Mouse (Mus musculus) CH12.LX (cell line): Measurements from ENCODE around the gene Retreg3.

Source experiments
- CHD1 ChIP-seq: IDR thresholded peaks from 2 replicates; pipeline ENCODE4 v1.6.1; 2012; ENCODE audit warnings: low read depth, low read length, improper control_type of control experiment, inconsistent platforms
- CHD2 ChIP-seq: IDR thresholded peaks from 2 replicates; pipeline ENCODE4 v1.6.1; 2011; ENCODE audit warnings: low read length, improper control_type of control experiment
- CTCF ChIP-seq, 2 experiments: IDR thresholded peaks in 1 of 2; conservative IDR thresholded peaks in 1 of 2; 2 replicates each; pipeline ENCODE4 v1.5.1; 2011 to 2012; ENCODE audit warnings: low read depth in 2 of 2, low read length in 2 of 2, improper control_type of control experiment in 1 of 2, inconsistent platforms in 1 of 2, mild to moderate bottlenecking in 1 of 2, moderate library complexity in 1 of 2
- EP300 ChIP-seq: IDR thresholded peaks from 2 replicates; pipeline ENCODE4 v1.6.1; 2011; ENCODE audit warnings: low read length, improper control_type of control experiment
- GABPA ChIP-seq: IDR thresholded peaks from 2 replicates; pipeline ENCODE4 v1.6.1; 2012; ENCODE audit warnings: low read depth, low read length, improper control_type of control experiment, inconsistent platforms; ENCODE audit not compliant: insufficient replicate concordance
- MAFK ChIP-seq: IDR thresholded peaks from 2 replicates; pipeline ENCODE4 v1.6.1; 2011; ENCODE audit warnings: low read length, improper control_type of control experiment; ENCODE audit not compliant: insufficient replicate concordance
- MAX ChIP-seq: IDR thresholded peaks from 2 replicates; pipeline ENCODE4 v1.6.1; 2011; ENCODE audit warnings: low read length, improper control_type of control experiment
- MYC ChIP-seq: IDR thresholded peaks from 2 replicates; pipeline ENCODE4 v1.6.1; 2011; ENCODE audit warnings: low read depth, mild to moderate bottlenecking, improper control_type of control experiment, low read length
- POLR2A ChIP-seq: IDR thresholded peaks from 2 replicates; pipeline ENCODE4 v1.6.1; 2011; ENCODE audit warnings: low read depth, mild to moderate bottlenecking, improper control_type of control experiment, low read length
- SIN3A ChIP-seq: IDR thresholded peaks from 2 replicates; pipeline ENCODE4 v1.6.1; 2012; ENCODE audit warnings: low read length, improper control_type of control experiment, inconsistent platforms
- TBP ChIP-seq: conservative IDR thresholded peaks from 2 replicates; pipeline ENCODE4 v1.6.1; 2011; ENCODE audit warnings: low read depth, low read length, improper control_type of control experiment
- ZNF384 ChIP-seq: IDR thresholded peaks from 2 replicates; pipeline ENCODE4 v1.6.1; 2012; ENCODE audit warnings: low read depth, low read length, improper control_type of control experiment, inconsistent platforms

GRCm38 (mm10) chr11:101087682-101088055, 32.0 kb downstream of the Retreg3 start:
- TF ChIP-seq CTCF (conservative IDR thresholded peaks at IDR 0.05 in 1 of 2, IDR thresholded peaks at IDR 0.05 in 1 of 2; ENCODE audit: low read depth in 2 of 2, low read length in 2 of 2) (no peak), POLR2A (no peak), EP300 (no peak), MAFK (no peak), GABPA (no peak), ZNF384 (no peak), MYC (no peak), CHD1 (no peak), MAX (no peak), TBP (no peak), CHD2 (no peak), SIN3A (no peak)
